Mouse (Mus musculus) CD8-positive naive resting alpha-beta T cell, adult 57 days (primary cell): ENCODE results near the gene Hoxd10. TPM values are rescaled to one million over a fixed set of nuclear protein-coding genes. Genes with fewer than 3 reads are reported as not detected.

Source experiments
- total RNA-seq: library from RNA; stranded (reverse); gene quantifications from one replicate; pipeline ENCODE4 v1.2.4, GENCODE M21; 2023

Gene Hoxd10
- not detected for total RNA-seq

GRCm38 (mm10) chr2:74691022-74691951, at the start of gene Hoxd10:
Hoxd10 (plus strand) TSS chr2:74691924.

GRCm38 (mm10) chr2:74659507-74660005, 32.2 kb upstream of the Hoxd10 start, which contains the start of gene Evx2:
Evx2 (minus strand) TSS chr2:74659557.

GRCm38 (mm10) chr2:74667842-74668357, 23.8 kb upstream of the Hoxd10 start, which contains the start of gene Hoxd13:
Hoxd13 (plus strand) TSS chr2:74668310.

GRCm38 (mm10) chr2:74674881-74675665, 16.7 kb upstream of the Hoxd10 start, which contains the start of gene Hoxd12:
Hoxd12 (plus strand) TSS chr2:74675013.

DNA sequence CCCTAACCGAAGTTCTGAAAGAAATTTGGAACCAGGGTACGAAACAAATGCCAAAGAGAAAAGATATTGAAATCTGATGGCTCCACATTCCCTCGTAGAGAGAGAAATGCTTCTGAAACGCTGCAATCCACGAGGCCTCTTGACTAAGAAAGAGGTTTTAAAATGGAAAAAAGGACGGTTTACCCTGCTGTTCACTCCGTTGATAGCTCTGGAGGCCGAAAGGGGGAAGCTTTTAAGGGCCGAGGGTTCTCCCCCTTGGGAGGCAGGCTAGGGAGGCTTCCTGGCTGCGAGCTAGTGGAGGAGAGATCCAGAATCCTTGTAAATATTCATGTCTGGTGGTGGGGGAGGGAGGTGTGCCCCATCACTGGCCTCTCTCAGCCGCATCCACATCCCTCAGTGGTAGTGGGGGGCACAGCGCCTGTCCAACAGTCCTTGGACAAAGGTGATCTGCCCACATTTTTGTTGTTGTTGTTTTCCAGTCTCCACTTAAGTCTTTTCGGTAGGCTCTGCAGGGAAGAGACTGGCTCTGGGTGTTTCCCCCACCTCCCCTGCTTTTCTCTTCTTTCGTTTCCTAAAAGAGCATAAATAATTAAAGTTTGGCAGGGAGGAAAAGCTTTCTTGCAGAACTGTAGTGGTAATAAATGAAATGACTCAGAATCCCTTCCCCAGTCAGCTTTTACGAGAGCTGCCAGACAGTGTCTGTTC, 12.7 kb upstream of the Hoxd10 start, which contains the start of gene Hoxd11:
Hoxd11 (plus strand) TSS at position 667 of the 705 bp plus-strand sequence.

DNA sequence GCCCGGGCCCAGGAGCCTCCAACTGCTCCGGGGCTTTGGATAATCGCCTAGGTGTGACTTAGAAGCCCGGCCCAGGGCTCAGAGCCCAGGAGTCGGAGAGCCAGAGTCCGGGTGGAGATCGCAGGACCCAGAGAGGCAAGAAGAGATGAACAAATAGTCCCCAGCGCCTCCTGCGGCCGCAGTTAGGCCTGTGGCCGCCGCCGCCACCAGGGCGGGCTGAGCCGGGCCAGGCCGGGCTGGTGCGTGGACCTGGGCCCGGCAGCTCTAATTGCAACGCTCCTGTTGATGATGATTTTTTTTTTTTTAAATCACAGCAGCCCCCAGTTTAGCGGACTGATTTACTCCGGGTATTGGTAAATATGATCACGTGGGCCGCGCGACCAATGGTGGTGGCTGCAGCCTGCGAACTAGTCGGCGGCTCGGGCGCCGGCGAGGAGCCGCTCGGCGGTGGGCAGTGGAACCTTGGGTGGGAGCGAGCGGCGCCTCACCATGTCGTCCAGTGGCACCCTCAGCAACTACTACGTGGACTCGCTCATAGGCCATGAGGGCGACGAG, 5.9 kb downstream of the Hoxd10 start, which contains the start of gene Hoxd9:
Hoxd9 (plus strand) TSS at position 161 of the 555 bp plus-strand sequence.

DNA sequence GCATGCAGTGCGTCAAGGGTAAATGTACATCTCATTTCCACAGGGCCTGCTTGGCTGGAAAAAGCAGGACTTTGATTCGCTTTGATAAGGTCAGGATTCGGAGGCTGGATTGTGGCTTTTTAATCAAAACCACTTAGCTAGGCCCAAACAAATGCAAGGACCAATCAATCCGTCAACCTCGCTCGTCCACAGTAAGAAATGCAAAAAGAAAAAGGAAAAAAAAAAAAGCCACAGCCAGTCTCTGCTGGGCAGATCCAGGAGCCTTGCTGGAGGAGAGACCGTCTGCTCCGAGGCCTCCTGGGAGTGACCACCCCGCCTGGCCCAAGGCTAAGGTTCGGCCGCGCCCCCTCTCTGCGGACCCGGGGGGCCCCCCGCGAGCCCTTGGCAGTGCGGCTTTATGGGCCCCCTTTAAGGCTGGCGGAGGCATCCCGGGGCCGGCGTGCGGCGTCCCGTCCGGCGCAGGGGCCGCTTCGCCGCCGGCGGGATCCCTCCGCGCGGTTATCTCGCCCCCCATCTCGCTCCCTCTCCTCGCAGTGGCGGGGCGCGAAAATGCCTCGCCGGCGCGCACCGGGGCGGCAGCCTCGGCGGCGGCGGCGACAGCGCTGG, 12.8 kb downstream of the Hoxd10 start, which contains the start of gene Hoxd8:
Hoxd8 (plus strand) TSS at position 223 of the 606 bp plus-strand sequence.

GRCm38 (mm10) chr2:74711721-74712621, 20.2 kb downstream of the Hoxd10 start, which contains the start of the genes Hoxd3 and Hoxd4:
Hoxd3 (plus strand) TSS chr2:74711927.
Hoxd4 (plus strand) TSS chr2:74711929.

GRCm38 (mm10) chr2:74726551-74726950, 34.8 kb downstream of the Hoxd10 start, which contains the start of gene Gm28230:
Gm28230 (plus strand) TSS chr2:74726728.

Other genes with a start within 250 kb of the Hoxd10 start
- gene Lnpk, start 112.5 kb upstream of the Hoxd10 start, total RNA-seq, result 29.9 TPM
- gene Evx2, start 32.4 kb upstream of the Hoxd10 start, total RNA-seq, result not detected
- not detected for gene Hoxd13, start 23.6 kb upstream of the Hoxd10 start, total RNA-seq
- not detected for gene Hoxd12, start 16.9 kb upstream of the Hoxd10 start, total RNA-seq
- not detected for gene Hoxd11, start 12.4 kb upstream of the Hoxd10 start, total RNA-seq
- not detected for gene Hoxd9, start 5.8 kb downstream of the Hoxd10 start, total RNA-seq
- not detected for gene Hoxd8, start 12.7 kb downstream of the Hoxd10 start, total RNA-seq
- not detected for gene Hoxd3, start 20.0 kb downstream of the Hoxd10 start, total RNA-seq
- not detected for gene Hoxd4, start 20.0 kb downstream of the Hoxd10 start, total RNA-seq
- gene Gm28230, start 34.8 kb downstream of the Hoxd10 start, total RNA-seq, result not detected
- not detected for gene Hoxd1, start 71.1 kb downstream of the Hoxd10 start, total RNA-seq
- 21.4 TPM for gene Mtx2, start 133.9 kb downstream of the Hoxd10 start, total RNA-seq